Mouse (Mus musculus): ENCODE measurements at regions not wholly inside any gene's neighbourhood (a gene's known extent, or its start where the extent isn't known, plus 50 kb on each side); places are given as distances from the start of the nearest gene placed in this dataset.

DNA sequence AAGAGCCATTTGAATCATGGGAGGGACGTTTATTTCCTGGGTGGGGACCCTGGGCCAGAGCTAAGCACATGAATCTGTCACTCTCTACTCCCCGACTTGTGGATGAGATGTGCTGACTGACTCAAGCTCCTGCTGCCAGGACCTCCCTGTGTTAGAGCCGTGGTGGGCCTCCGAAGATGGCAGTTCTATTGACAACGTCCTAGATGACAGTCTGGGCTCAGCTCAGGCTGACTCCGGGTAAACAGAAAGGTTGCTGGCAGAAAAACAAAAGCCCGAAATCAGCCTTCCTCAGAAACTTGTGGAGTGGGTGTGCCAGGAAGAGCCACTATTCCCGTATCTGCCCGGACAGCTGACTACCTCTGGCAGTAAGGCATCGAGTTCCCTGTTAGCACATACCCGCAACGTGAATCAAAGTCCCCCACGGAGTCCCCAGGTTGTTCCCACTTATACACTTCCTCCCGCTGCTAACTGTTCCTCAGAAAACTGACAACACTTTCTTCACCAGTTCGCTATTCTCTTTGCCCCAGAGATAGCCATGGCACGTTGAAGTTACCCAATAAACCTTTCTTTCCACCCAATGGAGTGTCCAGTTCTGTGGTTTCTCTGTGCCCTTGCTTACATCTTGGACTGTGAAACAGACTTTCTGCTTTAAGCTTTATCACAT is 76.6 kb upstream of the Haao start:
- TF ChIP-seq POLR2A (IDR thresholded peaks at IDR 0.05; ENCODE audit: low read depth, low read length) (no peak), CTCF (conservative IDR thresholded peaks at IDR 0.05; ENCODE audit: insufficient read depth, insufficient read length, low read depth, low read length) (no peak)
